Mouse (Mus musculus): ENCODE measurements around the gene Usp30.

Gene Usp30

DNA sequence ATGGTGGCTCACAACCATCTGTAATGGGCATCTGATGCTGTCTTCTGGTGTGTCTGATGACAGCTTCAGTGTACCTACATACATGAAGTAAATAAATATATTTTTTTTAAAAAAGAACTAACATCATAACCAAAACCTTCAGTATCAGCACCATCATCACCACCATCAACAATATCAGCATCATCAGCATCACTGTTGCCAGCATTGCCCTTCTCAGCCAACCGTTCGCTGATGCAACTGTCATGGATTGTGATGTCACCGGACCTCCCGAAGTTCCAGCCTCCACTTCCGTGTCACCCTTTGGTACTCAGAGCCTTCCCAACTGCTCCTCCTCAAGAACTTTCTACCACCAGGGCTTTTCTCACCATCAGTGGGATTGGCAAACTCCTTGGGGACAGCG is at the start of gene Usp30:
Gene Usp30 (plus strand): TSS at position 301 of the 400 bp plus-strand sequence.
- DNase-seq (ENCODE audit: extremely low spot score, low read depth, low spot score): no peak

GRCm38 (mm10) chr5:114024390-114024789 is 40.9 kb upstream of the Usp30 start:
- no peak for DNase-seq (ENCODE audit: extremely low spot score, low read depth, low spot score)

GRCm38 (mm10) chr5:114024885-114025284 is 40.4 kb upstream of the Usp30 start:
- DNase-seq (ENCODE audit: extremely low spot score, low read depth, low spot score): no peak

GRCm38 (mm10) chr5:114027217-114027944 is 37.9 kb upstream of the Usp30 start:
- DNase-seq (ENCODE audit: extremely low spot score, low read depth, low spot score): no peak

- DNase-seq (ENCODE audit: extremely low spot score, low read depth, low spot score): no peak
These were observed 37.1 kb upstream of the Usp30 start for GRCm38 (mm10) chr5:114028111-114028510.

DNA sequence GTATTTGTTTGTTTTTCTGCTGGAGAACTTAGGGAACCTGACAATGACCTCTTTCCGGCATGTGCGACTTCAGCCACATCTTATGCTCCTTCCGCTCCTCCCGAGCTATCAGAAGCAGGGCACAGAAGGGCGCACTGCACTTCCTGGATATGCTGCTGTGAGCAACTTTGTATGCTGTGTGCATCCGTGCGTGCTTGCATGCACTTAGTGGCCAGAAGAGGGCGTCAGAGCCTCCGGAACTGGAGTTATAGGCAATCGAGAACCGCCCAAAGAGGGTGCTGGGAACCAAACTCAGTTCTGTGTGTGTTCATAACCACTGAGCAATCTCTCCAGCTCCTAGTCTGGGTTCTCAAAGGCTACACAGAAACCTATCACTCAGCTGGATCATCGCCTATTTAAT is 34.6 kb upstream of the Usp30 start:
- DNase-seq (ENCODE audit: extremely low spot score, low read depth, low spot score): no peak

- no peak for DNase-seq (ENCODE audit: extremely low spot score, low read depth, low spot score)
These were observed 33.0 kb upstream of the Usp30 start for GRCm38 (mm10) chr5:114032161-114032763.

DNA sequence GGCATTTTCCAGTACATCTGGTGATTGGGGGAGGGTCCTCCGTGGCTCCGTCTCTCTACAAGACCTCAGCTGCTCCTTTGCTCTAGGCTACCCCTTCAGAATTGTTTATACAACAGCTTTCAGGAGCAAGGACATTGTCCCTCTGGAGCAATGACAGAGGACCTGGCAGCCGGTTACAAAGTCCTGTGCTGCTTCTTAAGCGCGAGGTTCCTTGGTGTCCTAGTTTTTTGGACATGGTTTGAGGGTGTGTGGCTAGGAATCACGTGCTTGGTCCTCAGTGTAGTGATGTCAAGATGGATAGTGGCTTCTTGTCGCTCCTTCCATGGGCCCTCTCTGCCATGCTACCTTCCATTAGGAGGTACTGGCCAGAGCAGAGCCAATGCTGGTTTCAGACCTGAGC is 30.9 kb upstream of the Usp30 start:
- DNase-seq (ENCODE audit: extremely low spot score, low read depth, low spot score): no peak

DNA sequence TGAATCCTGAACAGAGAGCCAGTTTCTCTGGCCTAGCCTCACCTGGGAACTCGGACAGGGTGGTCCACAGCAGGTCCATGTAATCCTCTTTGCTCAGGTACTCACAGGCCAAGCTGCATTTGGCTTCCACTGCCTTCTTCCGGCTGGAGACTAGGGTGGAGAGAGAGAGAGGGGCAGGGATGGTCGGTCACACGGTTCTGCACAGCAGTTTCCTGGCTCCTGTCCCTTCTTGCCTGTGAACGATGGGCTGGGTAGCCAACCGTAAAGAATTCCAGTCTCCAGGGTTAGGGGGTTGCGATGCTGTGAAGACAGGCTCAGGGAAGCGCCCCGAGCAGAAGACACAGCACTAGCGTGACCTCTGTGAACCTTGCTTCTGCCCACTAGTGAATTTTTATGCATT is 30.1 kb upstream of the Usp30 start:
- no peak for DNase-seq (ENCODE audit: extremely low spot score, low read depth, low spot score)

DNA sequence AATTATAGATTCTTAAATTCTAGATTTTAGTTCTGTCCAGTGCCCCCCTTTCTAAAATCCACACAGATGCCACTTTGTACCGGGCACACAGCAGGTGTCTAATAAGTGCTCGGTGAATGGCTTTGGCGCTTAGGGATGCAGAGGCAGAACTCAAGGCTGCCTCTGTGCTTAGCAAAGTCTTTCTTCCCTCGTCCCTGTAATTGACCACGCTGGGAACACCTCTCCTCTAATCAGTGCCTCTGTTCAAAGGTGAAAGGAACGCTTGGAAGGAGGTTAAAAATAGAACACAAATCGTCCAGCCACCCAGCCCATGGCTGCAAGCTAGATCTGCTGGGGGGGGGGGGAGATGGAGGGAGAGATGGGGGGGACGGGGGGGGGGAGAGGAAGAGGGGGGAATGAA is 24.8 kb upstream of the Usp30 start:
- no peak for DNase-seq (ENCODE audit: extremely low spot score, low read depth, low spot score)

GRCm38 (mm10) chr5:114040911-114041310 is 24.4 kb upstream of the Usp30 start:
- DNase-seq (ENCODE audit: extremely low spot score, low read depth, low spot score): no peak

GRCm38 (mm10) chr5:114041327-114041930 is 23.8 kb upstream of the Usp30 start:
- no peak for DNase-seq (ENCODE audit: extremely low spot score, low read depth, low spot score)

- no peak for DNase-seq (ENCODE audit: extremely low spot score, low read depth, low spot score)
These were observed 21.5 kb upstream of the Usp30 start for GRCm38 (mm10) chr5:114043800-114044199.

GRCm38 (mm10) chr5:114045134-114045533 is 20.1 kb upstream of the Usp30 start:
- DNase-seq (ENCODE audit: extremely low spot score, low read depth, low spot score): no peak

DNA sequence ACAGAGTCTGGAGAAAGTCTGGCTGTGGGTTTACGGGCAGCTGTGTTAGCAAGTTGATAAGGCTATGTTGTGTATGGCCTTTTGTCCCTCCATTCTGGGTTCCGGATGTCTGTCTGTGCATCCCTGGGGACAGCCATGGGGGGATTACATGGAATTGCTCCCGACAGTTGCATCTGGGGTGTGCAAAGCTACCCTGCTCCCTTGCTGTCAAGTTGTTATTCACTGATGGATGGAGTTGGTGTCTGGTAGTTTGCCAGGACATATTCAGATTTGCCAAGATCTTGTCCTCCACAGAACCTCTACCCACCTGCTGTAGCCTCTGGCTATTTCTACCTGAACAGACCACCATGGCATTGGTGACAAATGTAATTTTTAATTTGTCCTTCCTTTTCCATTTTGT is 19.1 kb upstream of the Usp30 start:
- DNase-seq (ENCODE audit: extremely low spot score, low read depth, low spot score): no peak

DNA sequence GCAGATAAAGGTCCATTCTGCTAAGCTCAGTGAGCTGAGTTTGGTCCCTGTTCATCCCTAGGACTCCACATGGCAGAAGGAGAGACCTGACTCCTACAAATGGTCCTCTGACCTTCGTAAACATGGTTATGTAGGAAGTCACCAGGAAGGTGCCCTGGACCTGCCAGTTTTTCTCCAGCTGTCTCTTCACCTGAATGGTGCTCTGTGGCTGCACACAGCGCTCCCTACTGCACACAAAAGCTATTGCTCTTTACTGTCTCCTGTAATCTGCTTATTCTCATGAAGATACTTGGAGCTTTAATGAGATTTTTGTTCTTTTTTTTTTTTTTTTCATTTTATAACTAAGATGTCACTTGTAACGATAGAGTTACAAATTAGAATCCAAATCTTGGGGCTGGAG is 18.7 kb upstream of the Usp30 start:
- DNase-seq (ENCODE audit: extremely low spot score, low read depth, low spot score): no peak

- DNase-seq (ENCODE audit: extremely low spot score, low read depth, low spot score): no peak
These were observed 18.1 kb upstream of the Usp30 start for GRCm38 (mm10) chr5:114047182-114047581.

DNA sequence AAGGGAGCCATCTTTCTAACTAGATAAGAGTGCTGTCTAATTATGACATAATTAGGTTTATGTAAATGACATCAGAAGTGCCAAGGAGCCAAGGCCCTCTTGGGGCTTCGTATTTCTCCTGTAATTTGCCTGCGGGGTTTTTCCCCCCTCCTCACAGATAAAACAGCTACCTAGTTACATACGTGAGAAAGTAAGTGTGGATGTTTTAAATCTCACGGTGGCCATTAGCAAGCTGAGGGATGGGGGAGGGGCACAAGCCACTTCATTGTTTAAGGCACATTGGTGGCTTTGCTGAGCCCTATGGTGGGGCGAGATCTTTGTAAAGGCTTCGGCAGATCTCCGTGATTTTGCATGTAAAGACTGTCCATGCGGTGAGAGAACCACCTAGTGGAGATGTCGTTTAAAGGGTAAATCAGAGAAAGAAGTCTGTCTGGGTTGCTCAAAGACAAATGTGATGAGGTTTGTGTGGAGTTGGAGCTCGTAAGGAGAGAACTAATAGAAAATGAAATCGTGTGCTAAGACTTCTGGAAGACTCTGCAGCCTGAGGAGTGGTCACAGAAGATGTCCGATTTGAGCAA is 16.4 kb upstream of the Usp30 start:
- no peak for DNase-seq (ENCODE audit: extremely low spot score, low read depth, low spot score)

DNA sequence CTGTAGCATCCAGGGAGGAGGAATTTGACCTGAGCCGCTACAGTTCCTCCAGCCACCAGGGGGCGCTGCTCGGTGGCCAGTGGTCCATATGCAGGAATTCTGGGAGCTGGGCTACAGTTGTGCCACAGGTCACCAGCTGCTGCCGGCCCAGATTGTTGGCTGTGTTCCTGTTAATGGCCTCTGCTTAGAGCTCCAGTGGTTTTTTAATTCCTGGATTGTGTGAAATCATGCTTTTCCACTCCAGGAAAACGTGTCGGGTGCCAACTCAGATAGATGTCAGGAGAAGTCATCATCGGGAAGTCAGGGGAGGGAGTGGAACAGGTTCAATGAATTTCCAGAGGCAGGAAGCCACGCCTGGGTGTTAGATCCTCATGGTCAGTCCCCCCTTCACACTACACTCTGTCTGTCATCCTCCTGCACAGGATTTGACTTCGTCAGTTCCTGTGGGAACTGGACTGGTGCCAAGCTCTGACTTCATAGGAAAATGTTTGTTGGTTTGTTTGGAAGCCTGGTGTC is 13.0 kb upstream of the Usp30 start:
- DNase-seq (ENCODE audit: extremely low spot score, low read depth, low spot score): peak; percentile 24

- no peak for DNase-seq (ENCODE audit: extremely low spot score, low read depth, low spot score)
These were observed 8.0 kb upstream of the Usp30 start for GRCm38 (mm10) chr5:114057129-114057731.

DNA sequence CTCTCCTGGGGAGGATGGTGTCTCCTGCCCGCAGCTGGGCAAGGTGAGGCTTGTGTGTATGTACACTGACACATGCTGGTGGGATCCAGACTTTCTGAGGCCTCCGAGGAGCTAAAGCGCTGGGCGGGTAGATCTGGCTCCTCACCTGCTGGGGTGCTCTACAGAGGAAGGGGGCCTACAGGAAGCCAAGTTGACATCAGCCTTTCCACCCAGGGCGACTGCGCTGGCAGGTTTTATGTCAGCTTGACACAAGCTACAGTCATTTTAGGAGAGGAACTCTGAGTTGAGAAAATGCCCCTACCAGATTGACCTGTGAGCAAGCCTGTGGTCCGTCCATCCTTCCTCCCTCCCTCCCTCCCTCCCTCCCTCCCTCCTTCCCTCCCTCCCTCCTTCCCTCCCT is 3.6 kb upstream of the Usp30 start:
- no peak for DNase-seq (ENCODE audit: extremely low spot score, low read depth, low spot score)

Data from hindlimb bud, embryonic 11.5 days (tissue).